Mouse (Mus musculus) MEL (cell line): ENCODE data around the gene Tbl1x. TPM values are rescaled to one million over a fixed set of nuclear protein-coding genes. Genes with fewer than 3 reads are reported as not detected.

ENCODE experiments used
- DNase-seq: peaks from one replicate; pipeline ENCODE4 v3.0.0; 2011; ENCODE audit warnings: low read depth, low spot score
- H3K27ac ChIP-seq: 2 replicates; pipeline ENCODE4 v1.5.1; 2012; ENCODE audit warnings: low read depth, mild to moderate bottlenecking, control low read depth, low read length, moderate library complexity; ENCODE audit not compliant: control insufficient read depth
- H3K27me3 ChIP-seq, 2 experiments: fragments of 150-350 bp in 1 of 2; sonication (generic) in 1 of 2; 2 replicates each; pipeline ENCODE4 v1.6.1; 2012; ENCODE audit warnings: low read length in 2 of 2, mild to moderate bottlenecking in 2 of 2, improper control_type of control experiment in 1 of 2, moderate library complexity in 1 of 2; ENCODE audit not compliant: insufficient read depth in 2 of 2, control insufficient read depth in 1 of 2
- H3K36me3 ChIP-seq, 2 experiments: 2 replicates each; pipeline ENCODE4 v1.6.1; 2012 to 2014; ENCODE audit warnings: low read length in 2 of 2, improper control_type of control experiment in 1 of 2, inconsistent platforms in 1 of 2, mild to moderate bottlenecking in 1 of 2; ENCODE audit not compliant: insufficient read depth in 2 of 2, control insufficient read depth in 1 of 2
- H3K4me1 ChIP-seq, 2 experiments: fragments of 150-350 bp in 1 of 2; sonication (generic) in 1 of 2; 2 replicates each; pipeline ENCODE4 v1.6.1; 2012; ENCODE audit warnings: low read length in 2 of 2, improper control_type of control experiment in 1 of 2, mild to moderate bottlenecking in 1 of 2; ENCODE audit not compliant: insufficient read depth in 2 of 2, control insufficient read depth in 1 of 2
- H3K4me3 ChIP-seq, 2 experiments: fragments of 150-350 bp in 1 of 2; sonication (generic) in 1 of 2; 2 replicates each; pipeline ENCODE4 v1.5.1; 2012; ENCODE audit warnings: low read depth in 2 of 2, low read length in 2 of 2, mild to moderate bottlenecking in 2 of 2, moderate library complexity in 2 of 2, control low read depth in 1 of 2, improper control_type of control experiment in 1 of 2; ENCODE audit not compliant: control insufficient read depth in 1 of 2, insufficient read depth in 1 of 2
- H3K79me2 ChIP-seq: 2 replicates; pipeline ENCODE4 v1.6.1; 2012; ENCODE audit warnings: mild to moderate bottlenecking, low read length, moderate library complexity; ENCODE audit not compliant: control insufficient read depth, poor library complexity, insufficient read depth
- H3K9ac ChIP-seq: 2 replicates; pipeline ENCODE4 v1.6.1; 2012; ENCODE audit warnings: low read depth, mild to moderate bottlenecking, control low read depth, low read length, moderate library complexity; ENCODE audit not compliant: control insufficient read depth, poor library complexity, severe bottlenecking
- H3K9me3 ChIP-seq: fragments of 150-350 bp; sonication (generic); replicated peaks from 2 replicates; pipeline ENCODE4 v1.6.1; 2012; ENCODE audit warnings: mild to moderate bottlenecking, low read length, improper control_type of control experiment, moderate library complexity; ENCODE audit not compliant: insufficient read depth
- BHLHE40 ChIP-seq: IDR thresholded peaks from 2 replicates; pipeline ENCODE4 v1.6.1; 2012; ENCODE audit warnings: low read depth, mild to moderate bottlenecking, inconsistent platforms, low read length, improper control_type of control experiment, borderline replicate concordance
- CHD1 ChIP-seq: IDR thresholded peaks from 2 replicates; pipeline ENCODE4 v1.6.1; 2012; ENCODE audit warnings: low read depth, mild to moderate bottlenecking, inconsistent platforms, low read length, improper control_type of control experiment
- CHD2 ChIP-seq: IDR thresholded peaks from 2 replicates; pipeline ENCODE4 v1.6.1; 2011; ENCODE audit warnings: low read length, improper control_type of control experiment
- CTCF ChIP-seq, 3 experiments: IDR thresholded peaks in 2 of 3; conservative IDR thresholded peaks in 1 of 3; 2 replicates each; pipeline ENCODE4 v1.5.1; 2011 to 2012; ENCODE audit warnings: low read length in 3 of 3, low read depth in 2 of 3, mild to moderate bottlenecking in 2 of 3, improper control_type of control experiment in 1 of 3, inconsistent platforms in 1 of 3, mixed read lengths in 1 of 3, moderate library complexity in 1 of 3; ENCODE audit not compliant: control insufficient read depth in 1 of 3, insufficient read depth in 1 of 3, poor library complexity in 1 of 3, severe bottlenecking in 1 of 3
- E2F4 ChIP-seq: IDR thresholded peaks from 2 replicates; pipeline ENCODE4 v1.6.1; 2011; ENCODE audit warnings: low read depth, low read length, improper control_type of control experiment, borderline replicate concordance
- ETS1 ChIP-seq: IDR thresholded peaks from 2 replicates; pipeline ENCODE4 v1.6.1; 2012; ENCODE audit warnings: low read depth, mild to moderate bottlenecking, inconsistent platforms, low read length, improper control_type of control experiment, moderate library complexity
- GABPA ChIP-seq: IDR thresholded peaks from 2 replicates; pipeline ENCODE4 v1.6.1; 2012; ENCODE audit warnings: low read depth, mild to moderate bottlenecking, inconsistent platforms, low read length, improper control_type of control experiment, moderate library complexity
- HCFC1 ChIP-seq: IDR thresholded peaks from 2 replicates; pipeline ENCODE4 v1.6.1; 2012; ENCODE audit warnings: low read depth, mild to moderate bottlenecking, inconsistent platforms, low read length, improper control_type of control experiment, moderate library complexity
- JUND ChIP-seq: IDR thresholded peaks from 2 replicates; pipeline ENCODE4 v1.6.1; 2011; ENCODE audit warnings: low read depth, mild to moderate bottlenecking, improper control_type of control experiment, low read length
- MAFK ChIP-seq: IDR thresholded peaks from 2 replicates; pipeline ENCODE4 v1.6.1; 2011; ENCODE audit warnings: low read depth, mild to moderate bottlenecking, low read length, improper control_type of control experiment, borderline replicate concordance
- MAX ChIP-seq: IDR thresholded peaks from 2 replicates; pipeline ENCODE4 v1.6.1; 2011; ENCODE audit warnings: low read length, improper control_type of control experiment
- MAZ ChIP-seq: IDR thresholded peaks from 2 replicates; pipeline ENCODE4 v1.6.1; 2012; ENCODE audit warnings: low read depth, mild to moderate bottlenecking, inconsistent platforms, low read length, improper control_type of control experiment
- MYB ChIP-seq: IDR thresholded peaks from 2 replicates; pipeline ENCODE4 v1.6.1; 2011; ENCODE audit warnings: mild to moderate bottlenecking, low read depth, low read length, improper control_type of control experiment
- MYC ChIP-seq: IDR thresholded peaks from 2 replicates; pipeline ENCODE4 v1.6.1; 2011; ENCODE audit warnings: low read depth, mild to moderate bottlenecking, low read length, improper control_type of control experiment, moderate library complexity
- NRF1 ChIP-seq: IDR thresholded peaks from 2 replicates; pipeline ENCODE4 v1.6.1; 2014; ENCODE audit warnings: low read depth, mild to moderate bottlenecking, inconsistent platforms, low read length, improper control_type of control experiment, moderate library complexity; ENCODE audit not compliant: poor library complexity, insufficient read depth, severe bottlenecking
- POLR2A ChIP-seq, 2 experiments: IDR thresholded peaks; 2 replicates each; pipeline ENCODE4 v1.6.1; 2011 to 2012; ENCODE audit warnings: low read length in 2 of 2, mild to moderate bottlenecking in 2 of 2, control low read depth in 1 of 2, improper control_type of control experiment in 1 of 2, low read depth in 1 of 2, moderate library complexity in 1 of 2; ENCODE audit not compliant: control insufficient read depth in 1 of 2, insufficient read depth in 1 of 2, poor library complexity in 1 of 2
- POLR2AphosphoS2 ChIP-seq: IDR thresholded peaks from 2 replicates; pipeline ENCODE4 v1.6.1; 2011; ENCODE audit warnings: low read length, improper control_type of control experiment
- RAD21 ChIP-seq: IDR thresholded peaks from 2 replicates; pipeline ENCODE4 v1.6.1; 2011; ENCODE audit warnings: mild to moderate bottlenecking, low read depth, low read length, improper control_type of control experiment
- RCOR1 ChIP-seq: IDR thresholded peaks from 2 replicates; pipeline ENCODE4 v1.6.1; 2012; ENCODE audit warnings: low read depth, mild to moderate bottlenecking, inconsistent platforms, low read length, improper control_type of control experiment
- SMC3 ChIP-seq: IDR thresholded peaks from 2 replicates; pipeline ENCODE4 v1.6.1; 2011; ENCODE audit warnings: low read depth, low read length, improper control_type of control experiment
- USF1 ChIP-seq: IDR thresholded peaks from 2 replicates; pipeline ENCODE4 v1.6.1; 2014; ENCODE audit warnings: low read depth, mild to moderate bottlenecking, inconsistent platforms, low read length, improper control_type of control experiment, moderate library complexity
- USF2 ChIP-seq, 2 experiments: IDR thresholded peaks; 2 replicates each; pipeline ENCODE4 v1.6.1; 2011 to 2012; ENCODE audit warnings: improper control_type of control experiment in 2 of 2, low read length in 2 of 2, borderline replicate concordance in 1 of 2, inconsistent platforms in 1 of 2, low read depth in 1 of 2, mild to moderate bottlenecking in 1 of 2; ENCODE audit not compliant: insufficient read depth in 1 of 2
- ZMIZ1 ChIP-seq: IDR thresholded peaks from 2 replicates; pipeline ENCODE4 v1.6.1; 2012; ENCODE audit warnings: low read depth, mild to moderate bottlenecking, inconsistent platforms, low read length, improper control_type of control experiment, moderate library complexity
- ZNF384 ChIP-seq: IDR thresholded peaks from 2 replicates; pipeline ENCODE4 v1.6.1; 2012; ENCODE audit warnings: low read depth, mild to moderate bottlenecking, inconsistent platforms, low read length, improper control_type of control experiment
- polyA plus RNA-seq, 2 experiments: library from polyadenylated mRNA; stranded (reverse) in 1 of 2; unstranded in 1 of 2; fragments of >175 nt in 1 of 2; fragments of >200 nt in 1 of 2; gene quantifications; 2 replicates each; pipeline versions ENCODE4 v1.2.1 to v1.2.4; 2012; ENCODE audit warnings: low replicate concordance in 2 of 2, low read depth in 1 of 2; ENCODE audit not compliant: insufficient read length in 2 of 2, insufficient read depth in 1 of 2, missing spikeins in 1 of 2
- total RNA-seq: library from RNA; depleted of rRNA; stranded (reverse); fragments of 300-350 nt; gene quantifications from 2 replicates; pipeline ENCODE4 v1.2.3, GENCODE M21; 2012

The Tbl1x gene
- total and polyA plus RNA-seq, 3 experiments = 17.1 to 42.5 (median 27.6) TPM

- no peak overlapping the region for H3K27ac ChIP-seq
- no peaks in the 10 kb centered on the region for H3K27me3 ChIP-seq
- no peaks in the 10 kb centered on the region for H3K4me1 ChIP-seq
- DNase-seq = no peak
- H3K9ac ChIP-seq = no peak overlapping the region
- no peak for TF ChIP-seq NRF1
- TF ChIP-seq GABPA = no peak
- no peak for TF ChIP-seq MAZ
- no peak for TF ChIP-seq POLR2AphosphoS2
- no peak for TF ChIP-seq E2F4
- TF ChIP-seq ZMIZ1 = no peak
- no peak for TF ChIP-seq MYB
- no peak for TF ChIP-seq BHLHE40
- TF ChIP-seq JUND = no peak
- TF ChIP-seq HCFC1 = no peak
- TF ChIP-seq RAD21 = no peak
- TF ChIP-seq RCOR1 = no peak
- no peak for TF ChIP-seq USF2 (IDR thresholded peaks at IDR 0.05; ENCODE audit: borderline replicate concordance in 1 of 2, insufficient read depth in 1 of 2, low read depth in 1 of 2, low read length in 2 of 2)
- TF ChIP-seq CTCF (IDR thresholded peaks at IDR 0.05 in 2 of 3, conservative IDR thresholded peaks at IDR 0.05 in 1 of 3; ENCODE audit: control insufficient read depth in 1 of 3, insufficient read depth in 1 of 3, low read depth in 2 of 3, low read length in 3 of 3, poor library complexity in 1 of 3, severe bottlenecking in 1 of 3) = no peak
- H3K79me2 ChIP-seq = no peaks in the 10 kb centered on the region; the same call in 1 of the 2 replicates
- no peak overlapping the region for H3K4me3 ChIP-seq
- no peaks in the 10 kb centered on the region for H3K9me3 ChIP-seq
- no peaks in the 10 kb centered on the region; a peak in 2 of 4 replicates for H3K36me3 ChIP-seq
These were observed 17.6 kb downstream of the Tbl1x start for GRCm38 (mm10) chrX:77528401-77528800.

GRCm38 (mm10) chrX:77530997-77531396 is 20.2 kb downstream of the Tbl1x start:
- TF ChIP-seq MAFK (no peak), E2F4 (no peak), POLR2A (IDR thresholded peaks at IDR 0.05; ENCODE audit: control insufficient read depth in 1 of 2, insufficient read depth in 1 of 2, low read depth in 1 of 2, low read length in 2 of 2, poor library complexity in 1 of 2) (no peak), CHD2 (no peak), CHD1 (no peak), CTCF (IDR thresholded peaks at IDR 0.05 in 2 of 3, conservative IDR thresholded peaks at IDR 0.05 in 1 of 3; ENCODE audit: control insufficient read depth in 1 of 3, insufficient read depth in 1 of 3, low read depth in 2 of 3, low read length in 3 of 3, poor library complexity in 1 of 3, severe bottlenecking in 1 of 3) (no peak), BHLHE40 (no peak), SMC3 (no peak), ZNF384 (no peak), ETS1 (no peak), MAZ (no peak), MYC (no peak), MYB (no peak), GABPA (no peak), RCOR1 (no peak), RAD21 (no peak), USF1 (no peak), POLR2AphosphoS2 (no peak), MAX (no peak)
- H3K9ac ChIP-seq = no peak overlapping the region
- no peak overlapping the region for H3K27ac ChIP-seq
- H3K4me1 ChIP-seq = no peaks in the 10 kb centered on the region
- no peaks in the 10 kb centered on the region; the same call in 1 of the 2 replicates for H3K79me2 ChIP-seq
- no peak for DNase-seq
- H3K27me3 ChIP-seq = no peaks in the 10 kb centered on the region
- H3K36me3 ChIP-seq = peaks cover 0 to 2% of the 10 kb centered on the region in 2 experiments; a peak in 3 of 4 replicates
- no peaks in the 10 kb centered on the region for H3K9me3 ChIP-seq
- no peak overlapping the region for H3K4me3 ChIP-seq
